Mouse (Mus musculus) myocyte (in vitro differentiated cells): ENCODE results near the gene Sdk1.

Experiments used
- CEBPB ChIP-seq: IDR thresholded peaks from 2 replicates; pipeline ENCODE4 v1.6.1; 2011; ENCODE audit warnings: mild to moderate bottlenecking, moderate library complexity; ENCODE audit not compliant: poor library complexity, insufficient read depth, severe bottlenecking
- E2F4 ChIP-seq: IDR thresholded peaks from one replicate; pipeline ENCODE4 v1.6.1; 2011; ENCODE audit warnings: mild to moderate bottlenecking, control low read depth, moderate library complexity; ENCODE audit not compliant: insufficient read depth
- MYOD1 ChIP-seq, 3 experiments: IDR thresholded peaks; one replicate each; pipeline ENCODE4 v1.6.1; 2011; ENCODE audit warnings: control low read depth in 2 of 3, low read depth in 2 of 3, mild to moderate bottlenecking in 2 of 3, moderate library complexity in 1 of 3; ENCODE audit not compliant: insufficient read length in 2 of 3, control insufficient read depth in 1 of 3
- POLR2A ChIP-seq: IDR thresholded peaks from one replicate; pipeline ENCODE4 v1.6.1; 2011; ENCODE audit warnings: low read depth, mild to moderate bottlenecking, control low read depth, moderate library complexity; ENCODE audit not compliant: insufficient read length
- POLR2AphosphoS2 ChIP-seq: IDR thresholded peaks from one replicate; pipeline ENCODE4 v1.6.1; 2011; ENCODE audit warnings: low read depth, control low read depth; ENCODE audit not compliant: insufficient read length
- USF1 ChIP-seq: IDR thresholded peaks from one replicate; pipeline ENCODE4 v1.6.1; 2011; ENCODE audit warnings: low read depth, mild to moderate bottlenecking, control low read depth, moderate library complexity

DNA sequence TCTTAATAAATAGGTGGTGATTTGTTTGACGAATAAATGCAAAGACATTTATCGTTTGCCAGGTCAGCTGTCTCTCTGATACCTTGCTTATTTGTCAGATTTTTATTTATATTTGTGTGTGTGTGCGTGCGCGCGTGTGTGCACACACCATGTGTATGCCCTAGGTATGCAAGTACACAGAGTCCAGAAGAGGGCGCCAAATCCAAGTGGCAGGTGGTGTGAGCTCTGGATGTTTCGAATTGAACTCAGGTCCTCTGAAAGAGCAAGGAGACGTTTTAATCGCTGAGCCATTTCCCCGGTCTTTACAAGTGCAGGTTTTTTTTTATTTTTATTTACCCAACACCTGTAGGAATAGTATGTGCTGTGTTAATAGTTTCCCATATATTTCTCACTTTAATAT lies 632.5 kb downstream of the Sdk1 start:
- TF ChIP-seq POLR2A (no peak), CEBPB (no peak), E2F4 (no peak), MYOD1 (IDR thresholded peaks at IDR 0.05; ENCODE audit: control insufficient read depth in 1 of 3, insufficient read length in 2 of 3, low read depth in 2 of 3) (no peak), POLR2AphosphoS2 (no peak), USF1 (no peak)
